Mouse (Mus musculus): ENCODE results near the gene Ccdc40.

GRCm38 (mm10) chr11:119215038-119215904 lies 13.1 kb upstream of the Ccdc40 start:
- TF ChIP-seq POLR2A (IDR thresholded peaks at IDR 0.05; ENCODE audit: low read depth, low read length), result no peak
- TF ChIP-seq CTCF (IDR thresholded peaks at IDR 0.05; ENCODE audit: extremely low read depth, insufficient read depth, insufficient read length, insufficient replicate concordance), result no peak
